In the genomic region with DNA sequence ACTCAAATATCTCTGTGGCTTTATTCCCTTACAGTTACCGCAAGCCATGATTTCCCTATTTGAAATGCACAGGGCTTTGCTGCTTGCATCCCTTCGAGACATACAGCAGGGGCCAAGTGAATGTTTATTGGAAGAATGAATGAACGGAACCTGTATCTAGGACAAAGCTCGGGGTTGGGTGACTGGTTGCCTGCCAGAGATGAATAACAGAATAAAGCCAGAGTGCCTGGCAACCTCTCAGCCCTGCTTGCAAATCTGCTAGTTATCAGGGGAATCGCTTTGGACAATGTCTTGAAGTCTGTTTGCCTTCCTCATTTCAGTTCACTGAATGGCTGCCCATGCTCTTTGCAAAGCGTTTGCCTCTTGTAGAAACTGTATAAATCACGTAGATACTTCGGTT, we compare ENCODE assay signal across 11 mouse cellular contexts.
A peak's percentile ranks its signal among the peaks of the same experiment; 100 is the strongest.
DNase-seq lines count a peak whose midpoint lies in the region; ATAC-seq and TF ChIP-seq lines count a peak whose summit lies in the region.
"Had no signal": no experiment of that assay in that cellular context is flagged by ENCODE, and none has a peak within 500 bp of the region (broad histone marks: within the 10 kb centered on the region; RNA-seq: fewer than 3 reads in every experiment).

No protein-coding gene starts in this region.

- no peak overlapping the region for H3K27ac ChIP-seq in lung, postnatal 0 days (ENCODE audit: low read length)
- no peak overlapping the region for H3K27ac ChIP-seq in cerebellum, adult 2 months (ENCODE audit: insufficient read depth, low read length)
- peak overlapping the region; percentile 48 for H3K27ac ChIP-seq in forebrain, postnatal 0 days (ENCODE audit: low read depth, low read length)
- peak overlapping the region; percentile 78 for H3K27ac ChIP-seq in neural tube, embryonic 13.5 days (replicated peaks)
- H3K27ac ChIP-seq: heart, embryonic 15.5 days; layer of hippocampus, adult 2 months had no signal

- H3K27me3 ChIP-seq in lung, postnatal 0 days (replicated peaks; ENCODE audit: insufficient read depth, low read length): no peaks in the 10 kb centered on the region
- no peaks in the 10 kb centered on the region for H3K27me3 ChIP-seq in cerebellum, adult 2 months (ENCODE audit: control insufficient read depth, insufficient read depth, low read length)
- H3K27me3 ChIP-seq in forebrain, postnatal 0 days (ENCODE audit: insufficient read depth, low read length): no peaks in the 10 kb centered on the region
- no peaks in the 10 kb centered on the region for H3K27me3 ChIP-seq in neural tube, embryonic 13.5 days
- H3K27me3 ChIP-seq: heart, embryonic 15.5 days had no signal

- no peak overlapping the region for H3K9ac ChIP-seq in lung, postnatal 0 days (replicated peaks; ENCODE audit: low read depth)
- no peak overlapping the region for H3K9ac ChIP-seq in forebrain, postnatal 0 days
- H3K9ac ChIP-seq in neural tube, embryonic 13.5 days: no peak overlapping the region
- H3K9ac ChIP-seq: heart, embryonic 15.5 days had no signal

- no peak for ATAC-seq in lung, postnatal 0 days
- ATAC-seq in forebrain, postnatal 0 days: peak; percentile 72
- ATAC-seq in neural tube, embryonic 13.5 days (ENCODE audit: low read depth): peak; percentile 86

- no peaks in the 10 kb centered on the region for H3K4me1 ChIP-seq in lung, postnatal 0 days (ENCODE audit: insufficient read depth, low read depth, low read length)
- peaks cover 14% of the 10 kb centered on the region for H3K4me1 ChIP-seq in cerebellum, adult 2 months (ENCODE audit: control insufficient read depth, insufficient read depth, low read length)
- no peaks in the 10 kb centered on the region for H3K4me1 ChIP-seq in forebrain, postnatal 0 days (ENCODE audit: insufficient read depth)
- peaks cover 19% of the 10 kb centered on the region for H3K4me1 ChIP-seq in neural tube, embryonic 13.5 days (replicated peaks)
- H3K4me1 ChIP-seq: heart, embryonic 15.5 days had no signal

- no peak overlapping the region for H3K4me3 ChIP-seq in lung, postnatal 0 days (ENCODE audit: low read depth, low read length)
- no peak overlapping the region for H3K4me3 ChIP-seq in cerebellum, adult 2 months (replicated peaks; ENCODE audit: insufficient read depth, low read depth, low read length)
- H3K4me3 ChIP-seq in forebrain, postnatal 0 days (ENCODE audit: low read depth, low read length): no peak overlapping the region
- H3K4me3 ChIP-seq in neural tube, embryonic 13.5 days: no peak overlapping the region
- H3K4me3 ChIP-seq: heart, embryonic 15.5 days; layer of hippocampus, adult 2 months had no signal

- TF ChIP-seq CTCF in lung, postnatal 0 days (IDR thresholded peaks at IDR 0.05): no peak
- no peak for TF ChIP-seq CTCF in cerebellum, adult 2 months (IDR thresholded peaks at IDR 0.05; ENCODE audit: borderline replicate concordance, insufficient read depth, low read depth, low read length)
- no peak for TF ChIP-seq CTCF in forebrain, postnatal 0 days (IDR thresholded peaks at IDR 0.05; ENCODE audit: low read depth)

- DNase-seq in lung, postnatal 0 days (ENCODE audit: low spot score): peak; percentile 4
- DNase-seq in lung, adult 18-20 months: no peak
- DNase-seq in cerebellum, adult 2 months: peak; percentile 80 to 91
- peak; percentile 54 for DNase-seq in forebrain, postnatal 0 days
- no peak for DNase-seq in gastrocnemius, postnatal 4 days (ENCODE audit: low spot score in 2 of 2)
- DNase-seq in c-Kit-positive CD71-positive TER-119-positive erythroid progenitor cells, embryonic 14.5 days (ENCODE audit: low spot score): no peak
- DNase-seq: kidney, adult 18-20 months; right cerebral cortex, adult 18-20 months had no signal

- no peaks in the 10 kb centered on the region for H3K9me3 ChIP-seq in lung, postnatal 0 days (ENCODE audit: low read length)
- no peaks in the 10 kb centered on the region for H3K9me3 ChIP-seq in forebrain, postnatal 0 days (ENCODE audit: low read length)
- no peaks in the 10 kb centered on the region for H3K9me3 ChIP-seq in neural tube, embryonic 13.5 days
- H3K9me3 ChIP-seq: heart, embryonic 15.5 days had no signal

- no peak overlapping the region for H3K4me2 ChIP-seq in lung, postnatal 0 days (replicated peaks; ENCODE audit: low read depth, low read length)
- no peak overlapping the region for H3K4me2 ChIP-seq in forebrain, postnatal 0 days (ENCODE audit: low read depth)
- no peak overlapping the region for H3K4me2 ChIP-seq in neural tube, embryonic 13.5 days
- H3K4me2 ChIP-seq: heart, embryonic 15.5 days had no signal

- no peaks in the 10 kb centered on the region for H3K36me3 ChIP-seq in lung, postnatal 0 days (ENCODE audit: insufficient read depth, low read length)
- no peaks in the 10 kb centered on the region for H3K36me3 ChIP-seq in forebrain, postnatal 0 days (ENCODE audit: insufficient read depth)
- H3K36me3 ChIP-seq in neural tube, embryonic 13.5 days: no peaks in the 10 kb centered on the region
- H3K36me3 ChIP-seq: heart, embryonic 15.5 days had no signal

- no peak for TF ChIP-seq EP300 in lung, postnatal 0 days (IDR thresholded peaks at IDR 0.05)

- 39% methylated on average over 8 of the region's 8 CpGs for WGBS in lung, postnatal 0 days
- WGBS in cerebellum, adult 2 months: 5% methylated on average over 8 of the region's 8 CpGs
- 21% methylated on average over 8 of the region's 8 CpGs for WGBS in forebrain, postnatal 0 days
- WGBS in neural tube, embryonic 13.5 days: 40% methylated on average over 8 of the region's 8 CpGs

- TF ChIP-seq POLR2A in cerebellum, adult 2 months (IDR thresholded peaks at IDR 0.05; ENCODE audit: borderline replicate concordance, insufficient read depth, low read length): no peak

Comparison
In these comparisons a context has a peak if more than half of its experiments do, and no peak if none do; other contexts are left out.
1. DNase-seq: peak in lung, postnatal 0 days (single experiment), cerebellum, adult 2 months (2 of 2) and forebrain, postnatal 0 days (single experiment); none in lung, adult 18-20 months (0 of 2), gastrocnemius, postnatal 4 days (0 of 2) and c-Kit-positive CD71-positive TER-119-positive erythroid progenitor cells, embryonic 14.5 days (single experiment).
2. H3K27ac ChIP-seq: peak in forebrain, postnatal 0 days (single experiment) and neural tube, embryonic 13.5 days (single experiment); none in lung, postnatal 0 days (single experiment) and cerebellum, adult 2 months (single experiment).